Mouse (Mus musculus) C2C12 (cell line): ENCODE data around the gene Osbpl6. TPM values are rescaled to one million over a fixed set of nuclear protein-coding genes. Genes with fewer than 3 reads are reported as not detected.

Experiments used
- H3K27me3 ChIP-seq: one replicate; pipeline ENCODE4 v1.6.1; 2011; ENCODE audit not compliant: control insufficient read depth, insufficient read depth, insufficient read length
- H3K36me3 ChIP-seq: one replicate; pipeline ENCODE4 v1.6.1; 2011; ENCODE audit not compliant: control insufficient read depth, insufficient read depth
- H3K4me3 ChIP-seq: one replicate; pipeline ENCODE4 v1.5.1; 2011; ENCODE audit warnings: mild to moderate bottlenecking, control low read depth; ENCODE audit not compliant: poor library complexity, insufficient read depth, severe bottlenecking
- H3K79me2 ChIP-seq: one replicate; pipeline ENCODE4 v1.6.1; 2011; ENCODE audit not compliant: control insufficient read depth, insufficient read depth
- H3K79me3 ChIP-seq: one replicate; pipeline ENCODE4 v1.6.1; 2011; ENCODE audit warnings: low read depth, control low read depth
- H3ac ChIP-seq: one replicate; pipeline ENCODE3; 2011; ENCODE audit warnings: low read depth; ENCODE audit not compliant: control insufficient read depth, insufficient read length
- CEBPB ChIP-seq: IDR thresholded peaks from one replicate; pipeline ENCODE4 v1.6.1; 2011; ENCODE audit warnings: low read depth, mild to moderate bottlenecking, control low read depth, moderate library complexity
- CTCF ChIP-seq: IDR thresholded peaks from one replicate; pipeline ENCODE4 v1.5.1; 2011; ENCODE audit not compliant: control insufficient read depth, insufficient read depth, insufficient read length
- FOSL1 ChIP-seq: IDR thresholded peaks from one replicate; pipeline ENCODE4 v1.8.0; 2011; ENCODE audit warnings: mild to moderate bottlenecking, low read length; ENCODE audit not compliant: poor library complexity, insufficient read depth, severe bottlenecking
- MAX ChIP-seq: IDR thresholded peaks from one replicate; pipeline ENCODE4 v1.6.1; 2011; ENCODE audit warnings: mild to moderate bottlenecking, control low read depth
- MYOD1 ChIP-seq: IDR thresholded peaks from one replicate; pipeline ENCODE4 v1.6.1; 2011; ENCODE audit warnings: low read depth; ENCODE audit not compliant: control insufficient read depth, insufficient read length
- MYOG ChIP-seq: IDR thresholded peaks from one replicate; pipeline ENCODE4 v1.6.1; 2011; ENCODE audit not compliant: control insufficient read depth, insufficient read length; ENCODE audit errors: extremely low read depth
- USF1 ChIP-seq: IDR thresholded peaks from one replicate; pipeline ENCODE4 v1.6.1; 2011; ENCODE audit warnings: low read depth, mild to moderate bottlenecking, control low read depth, moderate library complexity
- polyA plus RNA-seq: library from polyadenylated mRNA; unstranded; fragments of >200 nt; fragmentation: generic; extraction: Trizol; gene quantifications from one replicate; pipeline ENCODE4 v1.2.1, GENCODE M21; 2012; ENCODE audit warnings: missing spikeins

The Osbpl6 gene
- polyA plus RNA-seq, 1 experiment: 3.0 TPM

DNA sequence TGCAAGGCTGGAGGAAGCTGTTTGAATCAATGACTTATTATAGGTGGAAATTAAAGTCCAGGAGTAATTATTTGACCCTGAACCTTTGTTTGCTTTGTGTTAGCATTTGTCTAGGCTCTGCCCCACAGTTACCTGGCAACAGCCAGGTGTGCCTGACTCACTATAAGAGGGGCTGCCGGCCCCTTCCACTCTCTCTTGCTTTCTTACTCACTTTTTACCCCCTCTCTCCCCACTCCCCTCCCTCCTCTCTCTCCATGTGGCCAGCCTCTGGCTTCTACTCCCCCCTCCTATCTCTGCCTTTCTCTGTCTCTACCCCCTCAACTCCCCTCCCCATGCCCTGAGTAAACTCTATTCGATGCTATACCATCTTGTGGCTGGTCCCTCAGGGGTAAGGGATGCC lies 33.2 kb downstream of the Osbpl6 start:
- H3K79me2 ChIP-seq: no peaks in the 10 kb centered on the region
- TF ChIP-seq MYOG (no peak), MYOD1 (no peak), FOSL1 (no peak), CTCF (no peak), MAX (no peak)
- no peak overlapping the region for H3ac ChIP-seq
- H3K4me3 ChIP-seq: no peak overlapping the region
- no peaks in the 10 kb centered on the region for H3K79me3 ChIP-seq
- no peaks in the 10 kb centered on the region for H3K36me3 ChIP-seq
- no peaks in the 10 kb centered on the region for H3K27me3 ChIP-seq

- no peaks in the 10 kb centered on the region for H3K79me3 ChIP-seq
- no peak for TF ChIP-seq MAX
- no peak for TF ChIP-seq USF1
- no peak for TF ChIP-seq FOSL1
- no peak for TF ChIP-seq CEBPB
- TF ChIP-seq MYOD1: no peak
- no peak for TF ChIP-seq CTCF
- no peak overlapping the region for H3ac ChIP-seq
- H3K27me3 ChIP-seq: no peaks in the 10 kb centered on the region
- H3K79me2 ChIP-seq: no peaks in the 10 kb centered on the region
- no peak overlapping the region for H3K4me3 ChIP-seq
- H3K36me3 ChIP-seq: no peaks in the 10 kb centered on the region
These were observed 35.8 kb downstream of the Osbpl6 start for GRCm38 (mm10) chr2:76442086-76442485.

DNA sequence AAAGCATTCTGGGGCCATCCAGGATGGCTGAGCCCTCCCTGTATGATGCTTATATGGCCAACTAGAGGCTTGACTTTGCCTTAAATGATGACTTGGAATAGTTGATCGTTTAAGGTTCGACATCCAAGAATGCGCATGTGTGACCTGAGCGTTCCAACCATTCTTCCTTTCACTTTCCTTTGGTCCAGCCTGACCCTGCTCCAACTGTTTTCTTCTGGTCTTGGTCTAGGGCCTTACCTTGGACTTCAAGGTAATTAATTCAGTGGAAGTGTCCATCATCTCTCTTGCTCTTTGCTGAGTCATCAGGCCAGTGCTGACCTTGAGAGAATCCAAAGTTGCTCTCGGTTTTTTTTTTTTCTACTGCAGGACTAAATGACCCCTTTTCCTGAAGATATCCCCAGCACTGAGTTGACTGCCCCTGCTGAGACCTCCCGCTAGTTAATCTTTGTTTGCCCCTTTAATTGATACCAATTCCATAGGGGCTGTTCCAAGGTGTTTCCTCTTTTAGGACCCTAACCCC lies 43.6 kb downstream of the Osbpl6 start:
- Histone ChIP-seq H3K4me3 (no peak overlapping the region), H3K79me3 (no peaks in the 10 kb centered on the region), H3K79me2 (no peaks in the 10 kb centered on the region), H3ac (no peak overlapping the region), H3K27me3 (no peaks in the 10 kb centered on the region), H3K36me3 (no peaks in the 10 kb centered on the region)
- TF ChIP-seq FOSL1: no peak
- TF ChIP-seq MAX: no peak
- no peak for TF ChIP-seq CEBPB
- no peak for TF ChIP-seq CTCF
- no peak for TF ChIP-seq MYOG
- no peak for TF ChIP-seq MYOD1
- no peak for TF ChIP-seq USF1

DNA sequence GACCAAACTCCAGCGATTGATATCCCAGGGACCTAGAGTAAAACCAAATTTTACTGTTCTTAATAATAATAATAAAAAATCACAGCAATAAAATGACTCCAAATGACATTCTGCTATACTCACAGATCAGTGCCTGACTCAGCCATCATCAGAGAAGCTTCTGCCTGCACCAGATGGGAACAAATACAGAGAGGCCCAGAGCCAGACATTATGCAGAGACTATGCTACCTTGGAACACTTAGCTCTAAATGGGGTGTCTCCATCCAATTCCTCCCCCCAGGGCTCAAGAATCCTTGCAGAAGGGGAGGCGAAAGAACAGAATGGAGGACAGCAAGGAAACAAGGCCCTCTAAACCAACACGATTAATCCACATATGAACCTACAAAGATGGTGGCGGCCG lies 60.4 kb downstream of the Osbpl6 start:
- no peak for TF ChIP-seq USF1
- TF ChIP-seq CTCF: no peak
- no peak for TF ChIP-seq MAX
- no peak for TF ChIP-seq MYOD1
- no peak for TF ChIP-seq CEBPB
- TF ChIP-seq MYOG: no peak
- no peak for TF ChIP-seq FOSL1
- H3K27me3 ChIP-seq: no peaks in the 10 kb centered on the region
- H3ac ChIP-seq: no peak overlapping the region
- H3K79me3 ChIP-seq: no peaks in the 10 kb centered on the region
- no peaks in the 10 kb centered on the region for H3K79me2 ChIP-seq
- H3K36me3 ChIP-seq: no peaks in the 10 kb centered on the region
- H3K4me3 ChIP-seq: no peak overlapping the region

- no peaks in the 10 kb centered on the region for H3K79me3 ChIP-seq
- TF ChIP-seq CTCF (no peak), USF1 (no peak), FOSL1 (no peak), MYOD1 (no peak), MAX (no peak), MYOG (no peak), CEBPB (no peak)
- H3K4me3 ChIP-seq: no peak overlapping the region
- no peaks in the 10 kb centered on the region for H3K27me3 ChIP-seq
- H3K36me3 ChIP-seq: no peaks in the 10 kb centered on the region
- H3K79me2 ChIP-seq: no peaks in the 10 kb centered on the region
- H3ac ChIP-seq: no peak overlapping the region
These were observed 61.9 kb downstream of the Osbpl6 start for GRCm38 (mm10) chr2:76468204-76468603.

DNA sequence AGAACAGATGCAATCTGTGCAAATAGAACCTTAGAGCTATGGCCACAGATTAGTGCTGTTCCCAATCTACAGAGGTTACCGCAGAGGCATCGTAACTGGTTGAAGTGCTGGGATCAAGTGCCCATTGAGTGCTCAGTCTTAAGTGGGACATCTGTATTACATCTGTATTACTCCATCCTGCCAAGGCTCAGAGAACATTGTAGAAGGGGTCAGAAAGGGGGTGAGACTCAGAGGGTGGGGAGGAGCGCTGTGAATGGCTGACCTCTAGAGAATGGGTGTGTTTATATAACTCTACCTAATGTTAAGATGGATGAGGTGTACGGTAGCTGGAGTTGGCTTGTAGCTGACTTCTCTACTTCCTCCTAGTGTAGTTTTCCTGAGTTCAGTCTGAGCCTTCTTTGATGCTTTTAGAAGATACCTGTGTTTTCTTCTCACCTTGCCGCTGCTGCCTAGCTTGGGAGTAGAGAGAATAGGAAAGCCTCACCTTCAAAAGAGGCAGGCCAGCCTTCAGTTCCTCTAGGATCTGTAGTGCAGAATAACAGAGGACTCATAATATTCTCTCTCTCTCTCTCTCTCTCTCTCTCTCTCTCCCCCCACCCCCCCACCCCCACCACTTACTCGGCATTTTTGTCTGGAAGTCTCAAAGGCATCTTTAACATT lies 62.9 kb downstream of the Osbpl6 start:
- no peaks in the 10 kb centered on the region for H3K36me3 ChIP-seq
- TF ChIP-seq MYOD1: no peak
- TF ChIP-seq CTCF: no peak
- TF ChIP-seq FOSL1: no peak
- no peak for TF ChIP-seq CEBPB
- TF ChIP-seq MAX: no peak
- TF ChIP-seq MYOG: no peak
- no peak for TF ChIP-seq USF1
- no peaks in the 10 kb centered on the region for H3K27me3 ChIP-seq
- no peaks in the 10 kb centered on the region for H3K79me3 ChIP-seq
- H3ac ChIP-seq: no peak overlapping the region
- H3K79me2 ChIP-seq: no peaks in the 10 kb centered on the region
- H3K4me3 ChIP-seq: no peak overlapping the region
